Mouse (Mus musculus): ENCODE measurements around the gene Cfap36. TPM values are rescaled to one million over a fixed set of nuclear protein-coding genes. Genes with fewer than 3 reads are reported as not detected.
A peak's percentile ranks its signal among the peaks of the same experiment; 100 is the strongest.

The Cfap36 gene
- total RNA-seq, 2 experiments from 2014 or later = 13.9 to 19.0 TPM

DNA sequence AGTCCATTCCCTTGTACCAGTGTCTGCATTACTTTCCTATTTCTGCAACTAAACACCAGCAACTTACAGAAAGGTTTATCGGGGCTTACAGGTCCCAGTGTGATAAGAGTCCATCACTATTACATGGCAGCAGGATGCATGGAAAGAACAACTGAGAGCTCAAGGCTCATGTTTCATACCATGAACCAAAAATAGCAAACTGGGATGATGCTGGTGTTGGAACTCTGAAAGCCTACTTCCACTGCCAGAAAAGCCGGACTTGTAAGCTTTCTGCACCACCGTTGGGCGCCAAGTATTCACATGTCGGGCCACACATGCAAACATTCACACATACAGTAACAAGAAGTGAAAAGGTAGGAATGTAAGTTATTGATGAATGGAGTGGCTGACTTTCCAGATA, 65.5 kb downstream of the Cfap36 start:
- intact Hi-C loops (cut with DNase I) = no loop called here
- no peak for DNase-seq

DNA sequence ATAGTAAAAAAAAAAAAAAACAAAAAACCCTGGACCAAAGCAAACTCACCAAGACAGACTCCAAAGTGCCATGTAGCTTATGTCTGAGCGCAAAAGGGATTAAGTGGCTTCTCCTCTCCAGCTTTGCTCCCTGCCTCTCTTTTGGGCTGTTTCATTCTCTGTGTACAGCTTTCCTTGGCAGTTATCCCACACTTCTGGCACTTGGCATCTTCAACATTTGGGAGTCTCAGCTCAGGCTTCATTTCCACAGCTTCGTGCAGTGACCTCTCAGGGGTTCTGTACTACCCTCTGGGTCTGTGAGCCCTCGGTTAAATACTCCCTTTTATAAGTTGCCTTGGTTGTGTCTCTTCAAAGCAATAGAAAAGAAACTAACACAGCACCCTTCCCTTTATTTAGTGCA, 66.6 kb downstream of the Cfap36 start:
- intact Hi-C loops (cut with DNase I) = no loop called here
- peak; percentile 14 to 25 for DNase-seq

DNA sequence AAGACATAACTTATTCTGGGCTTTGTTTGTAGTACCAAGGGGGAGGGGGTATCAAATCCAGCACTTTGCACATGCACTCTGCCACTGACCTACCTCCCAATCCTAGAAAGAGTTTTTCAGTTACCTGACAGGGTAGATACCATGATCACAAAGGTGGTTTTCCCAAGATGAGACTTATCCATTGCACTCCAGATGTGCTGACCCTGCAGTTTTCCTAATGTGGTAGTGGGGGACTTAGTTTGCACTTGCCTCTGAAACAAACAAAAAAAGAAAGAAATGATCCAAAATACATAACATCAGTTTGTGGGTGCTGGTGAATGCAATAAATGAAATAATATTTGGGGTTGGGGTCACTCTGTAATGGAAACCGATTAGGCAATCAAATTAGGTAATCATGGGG, 67.9 kb downstream of the Cfap36 start:
- DNase-seq = no peak
- intact Hi-C loops (cut with DNase I) = no loop called here

DNA sequence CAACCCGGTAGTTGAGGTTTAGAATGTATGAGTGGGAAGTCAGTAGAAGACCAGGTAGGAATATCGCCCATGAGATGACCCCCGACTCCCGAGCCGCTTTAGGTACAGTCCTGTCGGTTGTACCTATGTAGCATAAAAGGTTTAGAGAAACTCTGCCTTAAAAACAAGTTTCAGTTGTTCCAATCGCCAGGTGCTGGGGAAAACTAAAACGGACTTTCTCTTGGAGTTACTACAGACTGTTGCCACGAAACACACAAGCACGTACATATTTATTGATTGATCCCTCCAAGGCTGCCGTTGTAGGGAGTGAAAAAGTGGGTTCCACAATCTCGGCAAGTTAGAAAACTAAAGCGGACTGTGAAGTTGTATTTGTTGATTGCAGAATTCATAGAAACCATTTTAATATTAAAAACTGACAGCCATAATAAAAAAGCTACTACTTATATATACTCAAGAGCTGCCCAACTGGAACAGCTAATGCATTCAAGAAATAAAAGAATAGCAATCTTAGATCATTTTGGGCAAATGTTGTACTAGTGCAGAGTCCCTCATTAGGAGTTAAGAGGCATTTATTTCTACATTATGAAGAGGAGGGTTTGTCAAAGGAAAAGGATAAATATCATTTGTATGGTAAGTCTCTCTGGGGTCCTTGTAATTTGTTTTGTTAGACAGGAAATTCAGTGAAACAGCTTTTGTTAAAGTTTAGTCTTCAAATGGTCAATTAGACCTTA, 73.3 kb downstream of the Cfap36 start:
- intact Hi-C loops (cut with DNase I) = loop anchor here (2.0 kb wide), 1 partner anchor 201 kb away; no protein-coding TSS in a partner anchor
- no peak for DNase-seq

DNA sequence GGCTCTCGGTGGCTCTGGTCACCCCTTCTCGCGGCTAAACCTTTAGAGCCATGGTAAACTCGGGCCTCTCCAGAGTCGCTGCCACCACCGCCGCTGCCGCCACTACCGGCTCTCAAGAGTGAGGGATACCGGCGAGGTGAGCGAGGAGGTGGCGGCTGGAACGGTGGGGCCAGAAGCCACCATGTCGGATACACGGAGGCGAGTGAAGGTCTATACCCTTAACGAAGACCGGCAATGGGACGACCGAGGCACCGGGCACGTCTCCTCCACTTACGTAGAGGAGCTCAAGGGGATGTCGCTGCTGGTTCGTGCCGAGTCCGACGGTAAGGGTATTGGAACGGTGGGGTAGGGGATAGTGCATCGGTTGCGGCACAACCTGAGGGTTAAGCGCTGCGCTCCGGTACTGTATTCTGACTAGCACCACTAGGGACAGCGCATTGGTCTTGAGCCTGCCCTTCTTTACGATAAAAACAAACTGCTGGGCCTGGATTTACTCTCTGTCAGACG, 74.0 kb downstream of the Cfap36 start:
- peak; percentile 55 to 68 for DNase-seq

DNA sequence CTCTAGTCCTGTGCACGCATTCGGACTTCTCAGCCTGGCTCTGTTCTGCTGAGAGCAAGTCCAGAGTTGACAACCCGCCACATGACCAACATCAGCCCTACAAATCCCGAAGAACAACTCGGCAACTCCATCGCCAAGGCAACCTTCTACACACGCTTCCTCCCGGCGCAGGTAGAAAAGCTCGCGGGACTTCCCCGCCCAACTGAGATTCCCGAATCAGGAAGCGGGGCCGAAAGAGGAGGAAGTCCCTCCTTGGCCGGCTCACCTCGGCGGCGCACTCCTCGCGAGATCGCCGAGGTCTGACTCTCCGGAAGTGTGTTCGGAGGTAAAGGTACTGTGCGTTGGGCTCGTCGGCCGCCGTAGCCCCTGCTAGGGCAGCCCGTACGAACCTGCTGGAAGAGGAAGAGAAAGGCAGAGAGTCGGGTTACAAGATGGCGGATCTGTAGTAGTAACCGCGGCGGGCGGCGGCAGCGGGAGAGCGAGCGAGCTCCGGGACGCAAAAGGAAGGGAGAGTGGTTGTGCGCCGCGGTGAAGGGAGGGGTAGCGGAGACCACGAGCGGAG, 74.6 kb downstream of the Cfap36 start, which contains the start of gene Ppp4r3b:
Gene Ppp4r3b (plus strand): TSS at position 328 of the 562 bp plus-strand sequence.
- DNase-seq = peak; percentile 93 to 94
- intact Hi-C loops (cut with DNase I) = loop anchor here (2.0 kb wide), 1 partner anchor 202 kb away; no protein-coding TSS in a partner anchor

More for the DNA sequence above, 74.0 kb downstream of the Cfap36 start:
- intact Hi-C loops (cut with DNase I) = loop anchor here (2.0 kb wide), 1 partner anchor 202 kb away; no protein-coding TSS in a partner anchor

DNA sequence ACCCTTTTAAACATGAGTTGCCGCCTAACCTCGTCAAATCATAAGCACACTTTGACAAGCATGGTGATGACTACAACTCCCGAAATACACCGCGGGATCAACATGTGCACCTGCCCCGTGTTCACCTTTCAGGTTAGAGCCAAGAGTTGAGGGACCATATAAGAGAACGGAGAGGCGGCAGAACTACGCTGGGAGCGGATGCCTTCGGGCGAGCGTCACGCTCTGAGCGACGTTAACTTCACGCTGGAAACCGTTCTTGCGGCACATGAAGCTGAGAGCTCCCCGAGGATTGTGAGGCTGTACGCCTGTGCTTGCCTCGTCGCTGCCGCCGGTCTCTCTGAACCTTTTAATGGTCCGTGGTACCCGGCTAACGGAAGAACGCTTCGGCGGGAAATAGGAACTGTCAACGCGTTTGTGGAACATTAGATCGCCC, 75.2 kb downstream of the Cfap36 start:
- peak in 1 of 2 experiments; percentile 44 for DNase-seq
- intact Hi-C loops (cut with DNase I) = loop anchor here (2.0 kb wide), 1 partner anchor 203 kb away; no protein-coding TSS in a partner anchor

Other genes with a start within 250 kb of the Cfap36 start
- 10 to 100 TPM; 27.2 to 30.4 TPM for gene Pnpt1, start 116.7 kb downstream of the Cfap36 start, total RNA-seq (2021)
- 10 to 100 TPM; 29.7 to 35.7 TPM for gene Ppp4r3b, start 74.5 kb downstream of the Cfap36 start, total RNA-seq (2021)
- 10 to 100 TPM in 1 of 2 experiments, 1 to 10 TPM in 1; 7.7 to 10.3 TPM for gene Ccdc88a, start 126.2 kb upstream of the Cfap36 start, total RNA-seq (2021)

Data from heart, postnatal 36 days (tissue).